Mouse (Mus musculus) E14TG2a.4 (cell line): ENCODE measurements at regions not wholly inside any gene's neighbourhood (a gene's known extent, or its start where the extent isn't known, plus 50 kb on each side); places are given as distances from the start of the nearest gene placed in this dataset.

Experiments
- H3K27me3 ChIP-seq: 2 replicates; pipeline ENCODE4 v1.6.1; 2014; ENCODE audit warnings: low read length, control low read depth; ENCODE audit not compliant: insufficient read depth
- H3K36me3 ChIP-seq: 2 replicates; pipeline ENCODE4 v1.6.1; 2014; ENCODE audit warnings: low read length, control low read depth; ENCODE audit not compliant: insufficient read depth
- H3K4me1 ChIP-seq: replicated peaks from 2 replicates; pipeline ENCODE4 v1.6.1; 2014; ENCODE audit warnings: low read depth, low read length, control low read depth
- H3K4me3 ChIP-seq: replicated peaks from 2 replicates; pipeline ENCODE4 v1.5.1; 2014; ENCODE audit warnings: mild to moderate bottlenecking, low read length
- H3K9me3 ChIP-seq: 2 replicates; pipeline ENCODE4 v1.6.1; 2014; ENCODE audit warnings: low read length, control low read depth
- CTCF ChIP-seq: conservative IDR thresholded peaks from 2 replicates; pipeline ENCODE4 v1.5.1; 2014; ENCODE audit warnings: low read length
- NANOG ChIP-seq: IDR thresholded peaks from 2 replicates; pipeline ENCODE4 v1.6.1; 2014; ENCODE audit warnings: borderline replicate concordance, low read length, mixed read lengths
- POU5F1 ChIP-seq: IDR thresholded peaks from 2 replicates; pipeline ENCODE4 v1.6.1; 2014; ENCODE audit warnings: low read length, borderline replicate concordance

GRCm38 (mm10) chr4:80442711-80443110 is 391.2 kb upstream of the Tyrp1 start:
- Histone ChIP-seq H3K36me3 (no peaks in the 10 kb centered on the region), H3K9me3 (peaks cover 8% of the 10 kb centered on the region), H3K27me3 (no peaks in the 10 kb centered on the region), H3K4me1 (no peaks in the 10 kb centered on the region), H3K4me3 (no peak overlapping the region)
- TF ChIP-seq NANOG (no peak), POU5F1 (no peak), CTCF (no peak)

DNA sequence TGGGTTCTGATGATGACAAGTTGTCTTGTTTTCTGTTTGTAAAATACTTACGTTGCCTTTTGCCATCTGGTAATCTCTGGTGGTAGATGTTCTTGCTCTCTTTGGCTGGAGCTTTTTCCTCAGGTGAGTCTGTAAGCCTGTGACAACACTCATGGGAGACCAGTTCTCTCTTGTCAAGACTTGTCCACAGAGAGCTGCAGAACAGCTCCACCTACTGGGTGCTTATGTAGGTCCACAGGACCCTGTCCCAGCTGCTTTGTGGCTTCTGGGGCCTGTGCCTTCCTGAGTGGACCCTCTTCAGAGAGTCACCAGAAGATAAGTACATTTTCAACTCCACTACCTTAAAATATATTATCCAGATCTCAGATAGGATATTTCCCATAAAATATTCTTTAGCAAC is 370.3 kb upstream of the Tyrp1 start:
- H3K4me1 ChIP-seq: no peaks in the 10 kb centered on the region
- no peaks in the 10 kb centered on the region for H3K36me3 ChIP-seq
- H3K4me3 ChIP-seq: no peak overlapping the region
- H3K27me3 ChIP-seq: no peaks in the 10 kb centered on the region
- peaks cover 5% of the 10 kb centered on the region; the same call in 1 of the 2 replicates for H3K9me3 ChIP-seq
- TF ChIP-seq CTCF: peak; percentile 15; the same call in 1 of the 2 replicates
- no peak for TF ChIP-seq POU5F1
- TF ChIP-seq NANOG: no peak

- no peak overlapping the region for H3K4me3 ChIP-seq
Observed at GRCm38 (mm10) chr4:80475736-80476478, 358.0 kb upstream of the Tyrp1 start.

GRCm38 (mm10) chr4:80515087-80515486 is 318.8 kb upstream of the Tyrp1 start:
- no peaks in the 10 kb centered on the region for H3K4me1 ChIP-seq
- no peaks in the 10 kb centered on the region for H3K9me3 ChIP-seq
- TF ChIP-seq NANOG (no peak), CTCF (no peak), POU5F1 (no peak)
- no peaks in the 10 kb centered on the region for H3K36me3 ChIP-seq
- no peaks in the 10 kb centered on the region for H3K27me3 ChIP-seq
- H3K4me3 ChIP-seq: no peak overlapping the region

More at GRCm38 (mm10) chr4:80475736-80476478, 358.0 kb upstream of the Tyrp1 start:
- H3K4me1 ChIP-seq: no peaks in the 10 kb centered on the region
- H3K9me3 ChIP-seq: no peaks in the 10 kb centered on the region
- H3K27me3 ChIP-seq: no peaks in the 10 kb centered on the region
- TF ChIP-seq POU5F1 (no peak), NANOG (no peak), CTCF (no peak)
- no peaks in the 10 kb centered on the region for H3K36me3 ChIP-seq

DNA sequence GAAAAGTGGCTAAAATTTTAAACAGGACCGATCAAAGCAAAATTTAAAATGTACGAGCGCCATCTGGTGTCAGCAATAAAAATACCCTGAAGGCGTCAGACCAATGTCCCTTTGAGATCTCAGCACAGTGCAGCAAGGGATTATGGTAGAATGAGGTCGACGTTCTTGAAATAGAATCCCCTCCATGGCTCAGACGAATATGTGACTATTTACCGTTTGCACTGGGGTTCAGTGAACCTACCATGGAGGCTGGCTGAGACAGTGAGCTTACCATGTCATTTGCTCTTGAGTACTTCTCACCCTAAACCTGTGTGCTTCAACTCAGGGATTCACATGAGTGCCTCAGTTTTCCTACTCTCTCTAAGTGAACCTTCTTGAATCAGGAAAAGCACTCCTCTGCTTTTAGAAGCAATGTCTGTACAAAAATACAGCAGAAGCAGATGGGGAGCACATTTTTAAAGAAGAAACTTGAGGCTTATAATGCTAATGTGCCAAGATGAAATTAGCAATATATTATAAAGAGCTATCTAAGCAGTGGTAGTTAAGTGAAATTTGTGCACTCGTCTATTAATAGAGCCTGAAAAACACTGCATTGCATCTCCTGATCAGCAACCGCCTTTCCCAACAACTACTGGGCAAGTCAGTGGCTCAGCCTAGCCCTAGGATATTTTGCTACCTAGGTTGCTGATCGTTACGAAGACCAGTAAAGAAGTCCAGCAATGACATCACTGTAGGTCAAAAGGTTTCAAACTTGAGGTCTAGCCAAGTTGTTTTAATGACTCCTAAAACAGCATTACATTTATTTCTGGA is 316.2 kb upstream of the Tyrp1 start:
- Histone ChIP-seq H3K4me3 (no peak overlapping the region), H3K9me3 (no peaks in the 10 kb centered on the region), H3K4me1 (no peaks in the 10 kb centered on the region), H3K36me3 (no peaks in the 10 kb centered on the region), H3K27me3 (no peaks in the 10 kb centered on the region)
- no peak for TF ChIP-seq POU5F1
- peak; percentile 54 for TF ChIP-seq CTCF
- no peak for TF ChIP-seq NANOG

DNA sequence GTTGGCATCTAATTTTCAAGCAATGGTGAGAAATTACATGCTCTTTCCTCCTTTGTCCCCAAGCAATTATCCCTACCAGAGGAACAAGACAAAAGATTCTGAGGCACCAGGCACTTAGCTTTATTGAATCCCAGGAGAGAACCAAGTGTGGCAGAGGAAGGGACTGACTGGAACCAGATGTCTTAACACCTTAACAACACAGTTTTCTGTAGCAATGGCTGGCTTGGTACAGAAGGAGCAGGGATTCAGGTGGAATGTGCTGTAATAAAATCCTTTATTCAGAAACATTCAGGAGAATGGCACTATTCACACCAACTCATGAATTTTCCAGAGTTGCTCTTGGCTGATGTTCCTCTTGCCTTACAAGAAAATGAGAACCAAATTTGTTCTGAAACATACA is 315.3 kb upstream of the Tyrp1 start:
- Histone ChIP-seq H3K36me3 (no peaks in the 10 kb centered on the region), H3K9me3 (no peaks in the 10 kb centered on the region), H3K4me1 (no peaks in the 10 kb centered on the region), H3K27me3 (no peaks in the 10 kb centered on the region), H3K4me3 (no peak overlapping the region)
- TF ChIP-seq POU5F1: no peak
- no peak for TF ChIP-seq NANOG
- no peak for TF ChIP-seq CTCF

- H3K9me3 ChIP-seq: no peaks in the 10 kb centered on the region
- H3K4me3 ChIP-seq: no peak overlapping the region
- H3K36me3 ChIP-seq: no peaks in the 10 kb centered on the region
- H3K27me3 ChIP-seq: no peaks in the 10 kb centered on the region
- H3K4me1 ChIP-seq: no peaks in the 10 kb centered on the region
- TF ChIP-seq NANOG (no peak), POU5F1 (no peak), CTCF (no peak)
Observed at GRCm38 (mm10) chr4:80539854-80540253, 294.1 kb upstream of the Tyrp1 start.

DNA sequence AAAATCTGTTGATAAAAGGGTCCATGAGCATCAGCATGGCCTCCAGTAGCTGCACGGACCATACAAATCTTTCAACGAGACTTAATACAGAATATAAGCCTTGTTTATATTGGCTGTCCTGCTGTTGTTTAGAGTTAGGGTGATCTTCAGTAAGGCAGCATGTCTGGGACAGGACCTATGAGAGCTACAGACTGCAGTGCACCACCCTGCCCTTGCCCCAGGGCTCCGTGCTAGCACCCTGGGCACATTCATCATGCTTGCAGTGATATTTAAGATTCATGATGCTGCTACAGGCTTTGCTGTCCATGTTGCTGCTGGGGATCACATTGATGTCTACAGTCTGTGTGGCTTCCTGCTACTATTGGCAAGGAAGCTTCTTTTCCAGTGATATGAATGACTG is 288.8 kb upstream of the Tyrp1 start:
- TF ChIP-seq POU5F1 (no peak), CTCF (no peak), NANOG (no peak)
- H3K9me3 ChIP-seq: no peaks in the 10 kb centered on the region
- H3K36me3 ChIP-seq: no peaks in the 10 kb centered on the region
- H3K4me3 ChIP-seq: no peak overlapping the region
- H3K4me1 ChIP-seq: no peaks in the 10 kb centered on the region
- H3K27me3 ChIP-seq: no peaks in the 10 kb centered on the region
